Mouse (Mus musculus) thymus, adult 2 months (tissue): Measurements from ENCODE around the gene Tmem267.

ENCODE experiments used
- CTCF ChIP-seq: fragments of 200-500 bp; IDR thresholded peaks from 2 replicates; pipeline ENCODE4 v1.5.1; 2012; ENCODE audit warnings: mild to moderate bottlenecking, control low read depth, low read length, moderate library complexity, borderline replicate concordance; ENCODE audit not compliant: control insufficient read depth, poor library complexity, insufficient read depth; ENCODE audit errors: extremely low read depth
- POLR2A ChIP-seq: fragments of 200-500 bp; IDR thresholded peaks from 2 replicates; pipeline ENCODE4 v1.6.1; 2012; ENCODE audit warnings: mild to moderate bottlenecking, low read length, control low read depth, moderate library complexity; ENCODE audit not compliant: control insufficient read depth, poor library complexity, insufficient read depth; ENCODE audit errors: extremely low read depth

DNA sequence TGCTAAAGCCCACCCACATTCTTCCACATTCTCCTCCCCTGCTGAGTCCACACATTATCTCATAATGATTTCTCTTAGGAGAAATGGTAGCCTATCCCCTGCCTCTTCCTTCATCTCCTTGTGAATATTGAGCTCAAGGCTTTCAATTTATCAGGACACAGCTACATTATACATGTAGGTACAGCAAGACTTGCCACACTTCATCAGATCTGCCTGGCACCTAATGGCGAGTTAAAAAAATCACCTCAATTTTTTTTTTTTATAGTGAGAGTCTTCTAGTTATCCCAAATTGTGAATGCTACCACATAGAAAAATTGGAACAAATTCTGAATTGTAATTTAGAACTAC is 161.8 kb downstream of the Tmem267 start:
- TF ChIP-seq CTCF: no peak
- TF ChIP-seq POLR2A: no peak
